Mouse (Mus musculus) stomach, embryonic 14.5 days (tissue): ENCODE measurements around the gene Cyp4v3. TPM values are rescaled to one million over a fixed set of nuclear protein-coding genes. Genes with fewer than 3 reads are reported as not detected.

ENCODE experiments used
- polyA plus RNA-seq: library from polyadenylated mRNA; unstranded; fragments of >200 nt; fragmentation: Nextera tagmentation; extraction: Ambion mirVana; gene quantifications from 2 replicates; pipeline ENCODE4 v1.2.1, GENCODE M21; 2014

Gene Cyp4v3
- polyA plus RNA-seq, 1 experiment from 2014 or later: 3.3 TPM

Other genes with a start within 250 kb of the Cyp4v3 start
- gene F11, start 71.2 kb downstream of the Cyp4v3 start, polyA plus RNA-seq: not detected in 2 replicates
- gene Klkb1, start 38.4 kb downstream of the Cyp4v3 start, polyA plus RNA-seq: not detected in 2 replicates
- not detected in 2 replicates for gene Gm45753, start 24.8 kb downstream of the Cyp4v3 start, polyA plus RNA-seq
- gene Fam149a, start 49.1 kb upstream of the Cyp4v3 start, polyA plus RNA-seq: 28.6 and 29.7 TPM in 2 replicates
- 3.6 and 4.9 TPM in 2 replicates for gene Tlr3, start 77.9 kb upstream of the Cyp4v3 start, polyA plus RNA-seq
- gene Sorbs2, start 174.6 kb upstream of the Cyp4v3 start, polyA plus RNA-seq: 32.1 and 35.2 TPM in 2 replicates